Mouse (Mus musculus) heart, postnatal 0 days (tissue): ENCODE measurements around the gene Zmynd11. TPM values are rescaled to one million over a fixed set of nuclear protein-coding genes. Genes with fewer than 3 reads are reported as not detected.

ENCODE experiments used
- ATAC-seq: fragments of 200-750 bp; cut with Nextera tagmentation; 2 replicates; pipeline ENCODE4 v1.8.0; 2017; ENCODE audit warnings: low read depth, moderate number of reproducible peaks, moderate library complexity; ENCODE audit not compliant: insufficient read depth
- DNase-seq: peaks from one replicate; pipeline ENCODE4 v3.0.0-alpha.2; 2016; ENCODE audit warnings: low spot score
- H3K27ac ChIP-seq: fragments of 300-500 bp; sonication (generic); 2 replicates; pipeline ENCODE4 v1.5.1; 2014; ENCODE audit warnings: low read depth, mild to moderate bottlenecking
- H3K27me3 ChIP-seq: fragments of 300-500 bp; sonication (generic); 2 replicates; pipeline ENCODE4 v1.6.1; 2014; ENCODE audit warnings: low read length, mixed read lengths; ENCODE audit not compliant: control insufficient read depth, insufficient read depth
- H3K36me3 ChIP-seq: fragments of 300-500 bp; sonication (generic); replicated peaks from 2 replicates; pipeline ENCODE4 v1.6.1; 2014; ENCODE audit warnings: low read length, mixed read lengths; ENCODE audit not compliant: control insufficient read depth, insufficient read depth
- H3K4me1 ChIP-seq: fragments of 300-500 bp; sonication (generic); 2 replicates; pipeline ENCODE4 v1.6.1; 2014; ENCODE audit warnings: antibody characterized with exemption; ENCODE audit not compliant: control insufficient read depth, insufficient read depth
- H3K4me2 ChIP-seq: fragments of 300-500 bp; sonication (generic); 2 replicates; pipeline ENCODE4 v1.6.1; 2014; ENCODE audit warnings: low read depth, mild to moderate bottlenecking, low read length, moderate library complexity
- H3K4me3 ChIP-seq: fragments of 300-500 bp; sonication (generic); 2 replicates; pipeline ENCODE4 v1.5.1; 2014; ENCODE audit warnings: low read depth, low read length
- H3K9ac ChIP-seq: fragments of 300-500 bp; sonication (generic); replicated peaks from 2 replicates; pipeline ENCODE4 v1.6.1; 2014; ENCODE audit warnings: low read depth, low read length, mixed read lengths
- H3K9me3 ChIP-seq: fragments of 300-500 bp; sonication (generic); replicated peaks from 2 replicates; pipeline ENCODE4 v1.6.1; 2016; ENCODE audit warnings: low read length; ENCODE audit not compliant: control insufficient read depth
- CTCF ChIP-seq: IDR thresholded peaks from 2 replicates; pipeline ENCODE4 v1.5.1; 2016; ENCODE audit warnings: antibody characterized with exemption, control low read depth, low read depth
- EP300 ChIP-seq: IDR thresholded peaks from 2 replicates; pipeline ENCODE4 v1.6.1; 2016; ENCODE audit warnings: antibody characterized with exemption, low read depth
- WGBS: fragments of 180-500 bp; shearing (Covaris S2); extraction: QIAGEN DNeasy Blood & Tissue Kit; methylation state at CpG from one replicate; pipeline ENCODE4 v1.1.7; 2014; 5-methylcytosine and 5-hydroxymethylcytosine counted together
- polyA plus RNA-seq: library from polyadenylated mRNA; unstranded; fragments of >200 nt; fragmentation: Nextera tagmentation; extraction: Ambion mirVana; gene quantifications from 2 replicates; pipeline ENCODE4 v1.2.1, GENCODE M21; 2015
- total RNA-seq: library from RNA; depleted of rRNA; stranded (reverse); fragments of >200 nt; gene quantifications from 2 replicates; pipeline ENCODE4 v1.2.3, GENCODE M21; 2014; ENCODE audit warnings: low replicate concordance; rRNA removed

Gene Zmynd11
- total RNA-seq (84.2 and 101 TPM in 2 replicates), polyA plus RNA-seq (92.5 and 99.9 TPM in 2 replicates)

DNA sequence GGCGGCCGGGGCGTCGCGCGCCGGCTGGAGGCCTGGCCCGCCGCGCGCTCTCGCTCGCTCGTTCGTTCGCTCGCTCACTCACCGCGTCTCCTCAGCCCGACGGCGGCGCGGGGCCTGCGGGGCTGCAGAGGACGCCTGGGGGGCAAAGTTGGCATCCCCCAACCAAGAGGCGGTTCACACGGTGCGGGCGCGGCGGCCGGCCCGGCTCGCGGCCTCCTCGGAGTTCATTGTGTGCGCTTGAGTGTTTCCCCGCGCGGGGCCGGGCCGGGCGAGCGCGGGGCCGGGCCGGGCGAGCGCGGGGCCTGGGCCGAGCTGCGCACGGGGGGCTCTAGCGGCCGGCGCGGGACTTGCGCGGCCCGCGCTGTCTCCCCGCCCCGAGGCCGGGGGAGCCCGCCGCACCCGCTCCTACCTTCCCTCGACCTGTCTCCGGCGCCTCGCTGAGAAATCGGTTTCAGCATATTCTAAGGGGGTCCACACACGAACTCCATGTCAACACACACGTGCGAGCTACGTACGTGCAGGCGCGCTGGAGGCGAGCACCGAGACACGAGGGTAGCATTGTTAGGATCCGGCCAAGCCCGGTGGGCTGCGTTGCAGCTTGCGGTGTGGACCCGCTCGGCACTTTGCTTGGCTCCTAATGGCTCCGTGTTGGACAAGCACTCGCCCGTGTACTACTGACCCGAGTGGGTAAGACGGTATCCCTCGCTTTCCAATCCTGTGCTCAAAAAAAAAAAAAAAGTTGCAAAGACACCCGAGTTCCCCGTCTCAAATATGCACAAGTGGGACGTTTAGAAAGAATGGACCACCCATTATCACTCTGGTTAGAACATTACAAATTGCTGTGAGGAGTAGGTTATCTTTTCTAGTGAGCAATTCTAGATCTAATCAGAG is at the start of gene Zmynd11:
Zmynd11 (minus strand) TSS at position 685 of the 891 bp plus-strand sequence.
- peaks cover 42% of the 10 kb centered on the region for H3K4me1 ChIP-seq
- TF ChIP-seq EP300 (no peak), CTCF (no peak)
- no peaks in the 10 kb centered on the region for H3K27me3 ChIP-seq
- DNase-seq (peak; percentile 39), ATAC-seq (peak; percentile 84)
- H3K4me3 ChIP-seq: peak within 1 kb of the TSS; percentile 99
- no peaks in the 10 kb centered on the region for H3K9me3 ChIP-seq
- peak within 1 kb of the TSS; percentile 100 for H3K9ac ChIP-seq
- H3K36me3 ChIP-seq: no peaks in the 10 kb centered on the region
- peak within 1 kb of the TSS; percentile 99 for H3K27ac ChIP-seq
- under 1% methylated on average over 62 of the region's 98 CpGs for WGBS
- H3K4me2 ChIP-seq: peak within 1 kb of the TSS; percentile 78

DNA sequence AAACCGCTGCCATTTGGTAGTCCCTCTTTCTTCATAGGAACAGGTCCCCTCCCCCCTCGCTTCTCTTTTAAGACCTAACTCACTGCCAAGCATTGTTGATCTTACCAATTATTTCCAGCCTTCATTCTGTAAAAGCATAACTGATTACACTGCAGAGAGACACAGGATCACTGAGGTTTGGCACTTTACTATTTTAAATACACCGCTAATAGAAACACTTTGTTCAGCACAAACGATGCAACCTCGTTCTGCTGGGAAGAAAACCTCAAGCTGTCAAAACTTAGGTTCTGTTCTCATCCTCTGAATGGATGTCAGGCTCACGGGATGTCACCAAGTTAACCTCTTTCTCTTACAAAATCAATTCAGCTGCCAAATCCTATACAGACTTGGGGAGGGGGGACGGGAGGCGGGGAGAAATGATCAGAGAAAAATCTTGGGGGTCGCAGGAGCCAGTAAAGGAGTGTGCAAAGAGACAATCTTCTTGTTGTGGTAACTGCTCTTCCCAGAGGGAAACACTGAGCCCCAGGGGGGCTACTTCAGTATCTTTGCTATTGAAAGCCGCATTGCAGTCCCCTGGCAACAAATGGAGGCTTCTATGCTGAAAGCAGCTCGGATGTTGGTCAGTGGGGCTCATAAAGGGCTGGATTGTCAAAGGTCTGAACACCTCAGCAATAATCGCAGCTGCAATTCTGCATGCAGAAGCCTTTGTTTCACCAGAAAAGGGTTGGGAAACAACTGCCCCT is 30.9 kb upstream of the Zmynd11 start:
- Histone ChIP-seq H3K4me3 (peak overlapping the region; percentile 33), H3K27me3 (no peaks in the 10 kb centered on the region), H3K9ac (peak overlapping the region; percentile 52), H3K36me3 (no peaks in the 10 kb centered on the region), H3K4me1 (no peaks in the 10 kb centered on the region), H3K27ac (no peak overlapping the region), H3K4me2 (peak overlapping the region; percentile 65), H3K9me3 (no peaks in the 10 kb centered on the region)
- no peak for TF ChIP-seq EP300
- TF ChIP-seq CTCF: no peak
- no peak for DNase-seq
- 11% methylated on average over 12 of the region's 12 CpGs for WGBS
- no peak for ATAC-seq

DNA sequence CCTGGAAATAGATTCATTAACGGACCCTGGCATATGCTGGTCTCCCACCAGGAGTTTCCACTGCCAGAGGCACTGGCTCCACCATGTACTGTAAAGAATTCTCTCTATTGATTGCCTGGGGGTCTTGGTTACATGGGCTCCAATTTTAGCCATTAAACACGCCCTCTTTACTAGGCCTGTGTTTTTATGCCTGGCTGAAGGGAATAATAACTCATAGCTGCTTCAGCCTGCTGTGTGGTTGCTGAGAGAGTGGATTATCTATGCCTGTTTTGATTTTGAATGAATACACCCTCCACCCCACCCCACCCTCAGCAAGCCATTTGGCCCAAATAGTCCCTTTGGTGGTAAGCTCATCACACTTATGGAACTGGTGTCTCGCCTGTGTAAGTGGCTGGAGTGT is 20.9 kb upstream of the Zmynd11 start:
- TF ChIP-seq CTCF (no peak), EP300 (no peak)
- H3K4me3 ChIP-seq: no peak overlapping the region
- no peak overlapping the region for H3K27ac ChIP-seq
- H3K4me2 ChIP-seq: no peak overlapping the region
- no peaks in the 10 kb centered on the region for H3K4me1 ChIP-seq
- ATAC-seq (no peak), DNase-seq (no peak)
- no peaks in the 10 kb centered on the region for H3K9me3 ChIP-seq
- no peak overlapping the region for H3K9ac ChIP-seq
- WGBS: 67% methylated on average over 3 of the region's 3 CpGs
- H3K27me3 ChIP-seq: no peaks in the 10 kb centered on the region
- H3K36me3 ChIP-seq: no peaks in the 10 kb centered on the region

DNA sequence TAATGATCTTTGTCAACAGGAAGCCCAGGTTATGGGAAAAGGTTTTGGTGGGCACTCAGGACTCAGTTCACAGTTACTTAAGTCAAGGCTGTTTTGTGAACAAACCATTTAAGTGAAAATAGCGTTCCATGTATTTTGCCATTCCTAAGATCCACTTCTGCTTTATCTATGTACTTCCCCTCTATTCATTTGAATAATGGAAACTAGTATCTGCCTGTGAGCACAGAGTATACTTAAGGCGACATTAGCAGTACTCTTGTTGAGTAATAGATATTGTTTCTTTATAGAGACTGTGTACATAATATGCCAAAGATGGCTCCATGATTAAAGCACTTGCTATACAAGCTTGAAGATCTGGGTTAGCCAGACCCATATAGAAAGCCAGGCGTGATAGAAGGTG is 18.6 kb upstream of the Zmynd11 start:
- H3K9ac ChIP-seq: no peak overlapping the region
- H3K27ac ChIP-seq: no peak overlapping the region
- no peak overlapping the region for H3K4me2 ChIP-seq
- TF ChIP-seq EP300: no peak
- H3K9me3 ChIP-seq: no peaks in the 10 kb centered on the region
- no peaks in the 10 kb centered on the region for H3K36me3 ChIP-seq
- H3K27me3 ChIP-seq: no peaks in the 10 kb centered on the region
- DNase-seq: no peak
- 72% methylated on average over 3 of the region's 3 CpGs for WGBS
- no peaks in the 10 kb centered on the region for H3K4me1 ChIP-seq
- H3K4me3 ChIP-seq: no peak overlapping the region
- no peak for ATAC-seq

DNA sequence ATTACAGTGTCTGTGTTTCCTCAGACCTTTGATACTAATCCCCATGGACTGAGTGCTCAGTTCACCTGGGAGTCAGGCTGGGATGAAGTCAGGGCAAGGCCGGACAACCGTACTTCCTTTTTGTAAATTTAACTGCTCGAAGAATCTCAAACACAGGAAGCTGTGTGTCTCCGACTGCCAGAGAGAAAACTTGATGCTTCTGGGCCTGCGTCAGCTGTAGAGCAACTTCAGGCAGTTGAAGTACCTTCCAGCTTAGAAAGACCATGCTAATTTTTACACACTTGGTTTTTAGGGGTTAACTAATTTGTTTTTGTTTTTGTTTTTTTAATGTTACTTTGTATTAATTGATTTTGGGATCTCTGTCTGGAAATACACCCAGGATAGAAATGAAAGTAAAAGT is 10.8 kb upstream of the Zmynd11 start:
- H3K9me3 ChIP-seq: no peaks in the 10 kb centered on the region
- peak overlapping the region; percentile 30; the same call in 1 of the 2 replicates for H3K4me2 ChIP-seq
- H3K27ac ChIP-seq: no peak overlapping the region
- no peak overlapping the region for H3K9ac ChIP-seq
- DNase-seq (no peak), ATAC-seq (no peak)
- no peak for TF ChIP-seq CTCF
- TF ChIP-seq EP300: no peak
- H3K27me3 ChIP-seq: no peaks in the 10 kb centered on the region
- 54% methylated on average over 5 of the region's 5 CpGs for WGBS
- H3K4me3 ChIP-seq: no peak overlapping the region
- no peaks in the 10 kb centered on the region for H3K36me3 ChIP-seq
- H3K4me1 ChIP-seq: no peaks in the 10 kb centered on the region
